Mouse (Mus musculus): ENCODE data around the gene Trim16.

DNA sequence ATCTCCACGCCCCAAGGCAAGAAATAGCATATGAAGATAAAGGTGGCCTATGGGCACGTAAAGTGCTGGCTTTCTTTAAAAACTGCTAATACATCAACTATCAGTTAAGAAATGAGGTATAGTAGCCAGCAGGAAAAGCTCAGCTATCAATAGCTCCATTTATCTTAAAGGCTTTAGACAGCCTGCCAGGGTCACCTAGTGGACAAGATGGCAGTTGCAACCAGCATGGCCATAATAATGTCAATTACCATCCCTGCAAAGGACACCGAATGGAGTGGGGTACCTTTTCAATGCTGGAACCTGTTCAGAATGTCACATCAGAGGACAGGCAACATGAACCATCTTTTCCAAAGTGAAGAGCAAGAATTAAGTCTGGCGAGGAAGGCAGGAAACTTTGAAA, 10.8 kb upstream of the Trim16 start:
- TF ChIP-seq FLI1 (IDR thresholded peaks at IDR 0.05; ENCODE audit: low read length): no peak
- no peak for TF ChIP-seq GATA1 (IDR thresholded peaks at IDR 0.05; ENCODE audit: borderline replicate concordance, low read length)
